ENCODE assay signal across 14 mouse cellular contexts in the genomic region with DNA sequence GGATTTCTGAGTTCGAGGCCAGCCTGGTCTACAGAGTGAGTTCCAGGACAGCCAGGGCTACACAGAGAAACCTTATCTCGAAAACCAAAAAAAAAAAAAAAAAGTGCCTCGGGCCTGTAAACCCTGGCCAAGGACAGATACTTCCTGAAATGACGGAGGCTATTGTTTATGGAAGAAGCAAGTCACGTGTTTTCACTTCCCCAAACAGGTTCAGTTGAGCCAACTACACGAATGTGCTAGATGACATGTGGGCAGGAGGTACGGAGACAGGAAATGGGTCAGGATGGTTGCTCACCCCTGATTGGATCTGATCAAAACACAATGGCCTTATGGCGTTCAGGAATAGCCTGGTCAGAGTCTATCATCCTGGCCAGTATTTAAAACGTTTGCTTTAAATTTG. TPM values are rescaled to one million over a fixed set of nuclear protein-coding genes. Genes with fewer than 3 reads are reported as not detected.
DNase-seq lines count a peak whose midpoint lies in the region; ATAC-seq and TF ChIP-seq lines count a peak whose summit lies in the region.
"Had no signal": no experiment of that assay in that cellular context is flagged by ENCODE, and none has a peak within 500 bp of the region (broad histone marks: within the 10 kb centered on the region; RNA-seq: fewer than 3 reads in every experiment).

No protein-coding gene starts in this region.

- no peak overlapping the region for H3K27ac ChIP-seq in kidney, adult 2 months (ENCODE audit: insufficient read depth, low read depth, low read length)
- no peak overlapping the region for H3K27ac ChIP-seq in ES-E14 (ENCODE audit: insufficient read depth, low read depth, low read length, poor library complexity, severe bottlenecking)
- H3K27ac ChIP-seq in heart, embryonic 12.5 days (ENCODE audit: poor library complexity, severe bottlenecking), result no peak overlapping the region
- H3K27ac ChIP-seq: hindbrain, embryonic 15.5 days; limb, embryonic 13.5 days had no signal

- TF ChIP-seq POLR2A in kidney, adult 2 months (IDR thresholded peaks at IDR 0.05; ENCODE audit: low read depth, low read length), result no peak

- peak; percentile 47 for DNase-seq in kidney, adult 2 months
- no peak for DNase-seq in kidney, adult 11 months
- DNase-seq in ES-E14 (ENCODE audit: low read depth, low spot score) (no peak), MN1 (ENCODE audit: low spot score) (no peak)
- DNase-seq in lung, postnatal 25 days (ENCODE audit: low spot score), result peak; percentile 71
- no peak for DNase-seq in layer of hippocampus, postnatal 36 days

- peak; percentile 58 for ATAC-seq in heart, embryonic 12.5 days (ENCODE audit: insufficient number of reproducible peaks, low FRiP score)
- ATAC-seq in activated CD4-positive, CD25-positive, alpha-beta regulatory T cell, adult 4 months, result no peak
- ATAC-seq: forebrain, embryonic 14.5 days had no signal

- H3K4me2 ChIP-seq in heart, embryonic 12.5 days, result no peak overlapping the region
- H3K4me2 ChIP-seq: hindbrain, embryonic 15.5 days; limb, embryonic 13.5 days had no signal

- H3K4me3 ChIP-seq in kidney, adult 2 months (ENCODE audit: insufficient read depth, low read depth, low read length), result no peak overlapping the region
- no peak overlapping the region for H3K4me3 ChIP-seq in ES-E14 (ENCODE audit: insufficient read depth in 1 of 2, low read depth in 1 of 2, low read length in 2 of 2, poor library complexity in 1 of 2, severe bottlenecking in 1 of 2)
- H3K4me3 ChIP-seq in heart, embryonic 12.5 days, result no peak overlapping the region
- H3K4me3 ChIP-seq: hindbrain, embryonic 15.5 days; limb, embryonic 13.5 days had no signal

- H3K4me1 ChIP-seq in kidney, adult 2 months (ENCODE audit: control insufficient read depth, insufficient read depth, low read length), result no peaks in the 10 kb centered on the region
- peaks cover 12 to 37% of the 10 kb centered on the region in 2 experiments; a peak in 3 of 4 replicates for H3K4me1 ChIP-seq in ES-E14 (ENCODE audit: control insufficient read depth in 2 of 2, insufficient read depth in 2 of 2, low read length in 2 of 2, poor library complexity in 1 of 2)
- peaks cover 26% of the 10 kb centered on the region for H3K4me1 ChIP-seq in heart, embryonic 12.5 days (replicated peaks)

- in situ Hi-C loops in ES-E14 (cut with MboI; ENCODE audit: low sequenced_read_pairs in 2 of 2, unreplicated experiment in 2 of 2), result loop anchor here (25.0 kb wide), 2 partner anchors 289 to 589 kb away; no protein-coding TSS in a partner anchor

- H3K9ac ChIP-seq in ES-E14 (ENCODE audit: insufficient read depth, low read depth, low read length, poor library complexity, severe bottlenecking), result no peak overlapping the region
- H3K9ac ChIP-seq in heart, embryonic 12.5 days, result no peak overlapping the region
- H3K9ac ChIP-seq: hindbrain, embryonic 15.5 days; limb, embryonic 13.5 days had no signal

- H3K9me3 ChIP-seq in ES-E14 (ENCODE audit: control insufficient read depth, insufficient read depth, low read depth, low read length), result no peaks in the 10 kb centered on the region
- H3K9me3 ChIP-seq in heart, embryonic 12.5 days (replicated peaks), result no peaks in the 10 kb centered on the region
- H3K9me3 ChIP-seq: hindbrain, embryonic 15.5 days; limb, embryonic 13.5 days had no signal

- TF ChIP-seq CTCF in kidney, adult 2 months (conservative IDR thresholded peaks at IDR 0.05; ENCODE audit: insufficient read depth, insufficient read length, low read depth, low read length), result no peak

- no peaks in the 10 kb centered on the region for H3K27me3 ChIP-seq in kidney, adult 2 months (replicated peaks; ENCODE audit: control insufficient read depth, insufficient read depth, low read length)
- H3K27me3 ChIP-seq in heart, embryonic 12.5 days (replicated peaks), result no peaks in the 10 kb centered on the region
- H3K27me3 ChIP-seq: hindbrain, embryonic 15.5 days; limb, embryonic 13.5 days had no signal

- H3K36me3 ChIP-seq in kidney, adult 2 months (ENCODE audit: control insufficient read depth, insufficient read depth, low read length), result no peaks in the 10 kb centered on the region
- H3K36me3 ChIP-seq in ES-E14 (ENCODE audit: control insufficient read depth, insufficient read depth, low read length, poor library complexity, severe bottlenecking), result no peaks in the 10 kb centered on the region
- no peaks in the 10 kb centered on the region for H3K36me3 ChIP-seq in heart, embryonic 12.5 days
- H3K36me3 ChIP-seq: hindbrain, embryonic 15.5 days; limb, embryonic 13.5 days had no signal

- 65% methylated on average over 9 of the region's 9 CpGs for WGBS in kidney, adult 2 months
- 53% methylated on average over 9 of the region's 9 CpGs for WGBS in heart, embryonic 12.5 days

TF ChIP-seq in ES-E14, 5 proteins besides CTCF, POLR2A, EP300 and RAD21:
- TF ChIP-seq ZNF384 (IDR thresholded peaks at IDR 0.05; ENCODE audit: low read depth, low read length), result 0 out of 2 replicates have a peak, but pooled peaks have one; percentile 30
- no peak for TF ChIP-seq MAFK (IDR thresholded peaks at IDR 0.05; ENCODE audit: insufficient read depth, low read depth, low read length)
- no peak for TF ChIP-seq ZC3H11A (IDR thresholded peaks at IDR 0.05; ENCODE audit: borderline replicate concordance, low read depth, low read length)
- no peak for TF ChIP-seq HCFC1 (IDR thresholded peaks at IDR 0.05; ENCODE audit: borderline replicate concordance, insufficient read depth, low read length)
- no peak for TF ChIP-seq CHD2 (IDR thresholded peaks at IDR 0.05; ENCODE audit: low read depth, low read length)

RNA-seq across cellular contexts. Expression of a gene that starts 1.9 kb away (rescaled TPM):
- polyA plus RNA-seq in kidney, adult 2 months (2012; rRNA removed), result 2.6 and 4.2 TPM in 2 replicates
- total RNA-seq in ES-E14 (2012; rRNA removed), result 2.7 and 5.4 TPM in 2 replicates
- polyA plus RNA-seq in heart, embryonic 12.5 days (2016; fragmentation: Nextera tagmentation; extraction: Ambion mirVana), result 3.4 and 4.4 TPM in 2 replicates
- total RNA-seq in layer of hippocampus, postnatal 36 days (2021), result 1 to 10 TPM; 3.1 to 4.9 TPM
- polyA plus RNA-seq in activated CD4-positive, CD25-positive, alpha-beta regulatory T cell, adult 4 months (2017; shearing (Covaris generic)), result 1 to 10 TPM; 2.2 to 2.9 TPM

RNA-seq across cellular contexts. Expression of a gene that starts 31.8 kb away (rescaled TPM):
- polyA plus RNA-seq in kidney, adult 2 months (2012; rRNA removed), result 67.4 and 67.5 TPM in 2 replicates
- 61.0 and 95.0 TPM in 2 replicates for total RNA-seq in ES-E14 (2012; rRNA removed)
- polyA plus RNA-seq in heart, embryonic 12.5 days (2016; fragmentation: Nextera tagmentation; extraction: Ambion mirVana), result 245 and 249 TPM in 2 replicates
- total RNA-seq in layer of hippocampus, postnatal 36 days (2021), result 100 to 1,000 TPM; 197 to 200 TPM
- polyA plus RNA-seq in activated CD4-positive, CD25-positive, alpha-beta regulatory T cell, adult 4 months (2017; shearing (Covaris generic)), result 100 to 1,000 TPM; 631 to 671 TPM

RNA-seq across cellular contexts. Expression of a gene that starts 32.0 kb away (rescaled TPM):
- 68.4 and 73.2 TPM in 2 replicates for polyA plus RNA-seq in kidney, adult 2 months (2012; rRNA removed)
- total RNA-seq in ES-E14 (2012; rRNA removed), result 1.2 and 1.3 TPM in 2 replicates
- polyA plus RNA-seq in heart, embryonic 12.5 days (2016; fragmentation: Nextera tagmentation; extraction: Ambion mirVana), result 66.1 and 73.5 TPM in 2 replicates
- total RNA-seq in layer of hippocampus, postnatal 36 days (2021), result 100 to 1,000 TPM; 116 to 122 TPM
- polyA plus RNA-seq in activated CD4-positive, CD25-positive, alpha-beta regulatory T cell, adult 4 months (2017; shearing (Covaris generic)), result under 1 TPM; 0.07 to 0.37 TPM

RNA-seq across cellular contexts. Expression of a gene that starts 47.8 kb away (rescaled TPM):
- polyA plus RNA-seq in kidney, adult 2 months (2012; rRNA removed), result not detected in 2 replicates
- total RNA-seq in ES-E14 (2012; rRNA removed), result not detected in 2 replicates
- not detected in 2 replicates for polyA plus RNA-seq in heart, embryonic 12.5 days (2016; fragmentation: Nextera tagmentation; extraction: Ambion mirVana)
- not detected for total RNA-seq in layer of hippocampus, postnatal 36 days (2021)
- polyA plus RNA-seq in activated CD4-positive, CD25-positive, alpha-beta regulatory T cell, adult 4 months (2017; shearing (Covaris generic)), result not detected
- total RNA-seq: layer of hippocampus, adult 8-10 months had no signal
- polyA plus RNA-seq: brain, embryonic 14.5 days; hindbrain, embryonic 15.5 days; limb, embryonic 13.5 days; thymus, postnatal 0 days had no signal

Comparison
In these comparisons a context has a peak if more than half of its experiments do, and no peak if none do; other contexts are left out.
1. DNase-seq: peak in kidney, adult 2 months (single experiment) and lung, postnatal 25 days (single experiment); none in kidney, adult 11 months (single experiment), ES-E14 (single experiment), layer of hippocampus, postnatal 36 days (0 of 2) and MN1 (single experiment).
2. RNA of a gene that starts 32.0 kb away (polyA plus RNA-seq): 68.4 to 73.2 TPM in kidney, adult 2 months and 66.1 to 73.5 TPM in heart, embryonic 12.5 days; 0.07 to 0.37 TPM in activated CD4-positive, CD25-positive, alpha-beta regulatory T cell, adult 4 months; every median in the first group is over 10 times any median in the second.